Mouse (Mus musculus): Measurements from ENCODE around the gene Slc6a2. TPM values are rescaled to one million over a fixed set of nuclear protein-coding genes. Genes with fewer than 3 reads are reported as not detected.

Gene Slc6a2
- polyA plus RNA-seq, 1 experiment, result not detected

DNA sequence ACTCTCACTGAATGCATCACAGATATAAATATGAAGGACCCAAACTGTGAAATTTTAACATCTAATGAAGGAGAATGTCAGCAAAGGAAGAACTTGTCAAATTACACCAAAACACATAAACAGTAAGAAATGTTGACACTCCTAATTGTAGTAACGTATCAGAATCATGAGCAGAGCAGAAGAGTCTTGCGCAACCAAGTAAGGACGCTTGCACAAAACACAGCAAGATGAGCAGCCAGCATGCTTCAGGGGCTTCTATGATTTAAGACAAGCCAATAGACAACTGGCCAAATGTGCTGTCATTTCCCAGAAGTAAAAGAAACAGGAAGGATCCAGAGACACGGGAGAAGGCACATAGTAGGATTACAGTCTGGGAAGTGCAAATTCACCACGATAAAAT lies 5.8 kb upstream of the Slc6a2 start:
- Histone ChIP-seq H3K9me3 (ENCODE audit: control insufficient read depth, low read length) (no peaks in the 10 kb centered on the region), H3K4me3 (replicated peaks) (no peak overlapping the region), H3K36me3 (ENCODE audit: control insufficient read depth) (no peaks in the 10 kb centered on the region), H3K27me3 (ENCODE audit: control insufficient read depth) (no peaks in the 10 kb centered on the region), H3K4me1 (ENCODE audit: control insufficient read depth) (no peaks in the 10 kb centered on the region)
- TF ChIP-seq GATA1 (IDR thresholded peaks at IDR 0.05; ENCODE audit: low read length), result no peak
- no peak for TF ChIP-seq TAL1 (IDR thresholded peaks at IDR 0.05; ENCODE audit: low read length)

DNA sequence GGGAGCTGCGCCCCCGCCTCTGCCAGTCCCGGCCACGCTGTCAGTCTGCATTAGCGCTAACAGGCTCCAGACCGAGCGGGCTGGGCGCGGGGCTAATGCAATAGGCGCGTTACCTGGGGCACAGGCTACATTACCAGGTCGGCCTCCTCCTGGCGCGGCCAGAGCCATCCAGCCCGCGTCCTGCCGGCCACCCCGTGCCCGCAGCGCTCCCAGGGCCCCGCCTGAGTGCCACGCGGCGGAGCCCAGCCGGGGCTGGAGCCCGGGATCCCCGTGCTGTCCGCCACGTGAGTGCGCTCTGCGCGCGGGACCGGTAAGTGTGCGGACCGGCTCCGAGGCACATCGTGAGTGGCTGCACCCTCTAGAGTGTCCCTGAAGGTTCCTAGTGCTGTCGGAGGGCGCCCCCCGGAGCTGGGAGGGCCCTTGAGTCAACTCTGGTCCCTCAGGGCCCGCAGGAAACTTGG lies 602 bp downstream of the Slc6a2 start:
- Histone ChIP-seq H3K27me3 (ENCODE audit: control insufficient read depth) (peaks cover 32% of the 10 kb centered on the region), H3K9me3 (ENCODE audit: control insufficient read depth, low read length) (no peaks in the 10 kb centered on the region), H3K4me1 (ENCODE audit: control insufficient read depth) (no peaks in the 10 kb centered on the region), H3K36me3 (ENCODE audit: control insufficient read depth) (no peaks in the 10 kb centered on the region), H3K4me3 (replicated peaks) (no peak overlapping the region)
- TF ChIP-seq GATA1 (IDR thresholded peaks at IDR 0.05; ENCODE audit: low read length), result no peak
- no peak for TF ChIP-seq TAL1 (IDR thresholded peaks at IDR 0.05; ENCODE audit: low read length)

DNA sequence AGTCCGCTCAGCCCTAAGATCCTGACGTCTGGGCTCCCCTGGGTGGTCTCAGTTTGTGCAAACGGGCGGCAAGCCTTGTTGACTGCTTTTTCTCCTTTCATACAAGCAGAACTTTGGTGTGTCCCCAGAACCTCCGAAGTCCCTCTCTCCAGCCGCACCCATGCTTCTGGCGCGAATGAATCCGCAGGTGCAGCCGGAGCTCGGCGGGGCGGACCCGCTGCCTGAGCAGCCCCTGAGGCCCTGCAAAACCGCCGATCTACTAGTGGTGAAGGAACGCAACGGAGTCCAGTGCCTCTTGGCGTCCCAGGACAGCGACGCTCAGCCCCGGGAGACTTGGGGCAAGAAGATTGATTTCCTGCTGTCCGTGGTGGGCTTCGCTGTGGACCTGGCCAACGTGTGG lies 1.2 kb downstream of the Slc6a2 start:
- Histone ChIP-seq H3K4me3 (replicated peaks) (no peak overlapping the region), H3K9me3 (ENCODE audit: control insufficient read depth, low read length) (no peaks in the 10 kb centered on the region), H3K36me3 (ENCODE audit: control insufficient read depth) (no peaks in the 10 kb centered on the region), H3K27me3 (ENCODE audit: control insufficient read depth) (peaks cover 32% of the 10 kb centered on the region), H3K4me1 (ENCODE audit: control insufficient read depth) (no peaks in the 10 kb centered on the region)
- TF ChIP-seq TAL1 (IDR thresholded peaks at IDR 0.05; ENCODE audit: low read length) (no peak), GATA1 (IDR thresholded peaks at IDR 0.05; ENCODE audit: low read length) (no peak)

DNA sequence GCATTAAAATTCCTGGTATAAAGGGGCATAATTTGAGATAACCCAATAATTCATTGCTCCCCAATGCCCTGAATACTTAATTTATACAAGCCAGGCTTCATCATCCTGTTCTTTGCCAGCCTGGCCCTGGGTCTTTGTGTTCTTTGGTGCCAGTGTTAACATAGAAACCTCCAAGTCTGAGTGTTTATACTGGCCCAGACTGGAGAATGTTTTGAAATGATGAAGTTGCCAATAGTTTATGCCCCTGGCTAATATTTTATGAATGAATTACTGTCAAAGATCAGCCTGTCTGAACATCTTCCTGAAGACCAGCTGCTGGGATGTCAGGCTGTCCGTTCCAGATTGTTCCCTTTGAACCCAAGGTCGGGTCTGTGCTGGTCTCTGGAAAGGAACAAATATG lies 4.7 kb downstream of the Slc6a2 start:
- Histone ChIP-seq H3K9me3 (ENCODE audit: control insufficient read depth, low read length) (no peaks in the 10 kb centered on the region), H3K4me1 (ENCODE audit: control insufficient read depth) (no peaks in the 10 kb centered on the region)

DNA sequence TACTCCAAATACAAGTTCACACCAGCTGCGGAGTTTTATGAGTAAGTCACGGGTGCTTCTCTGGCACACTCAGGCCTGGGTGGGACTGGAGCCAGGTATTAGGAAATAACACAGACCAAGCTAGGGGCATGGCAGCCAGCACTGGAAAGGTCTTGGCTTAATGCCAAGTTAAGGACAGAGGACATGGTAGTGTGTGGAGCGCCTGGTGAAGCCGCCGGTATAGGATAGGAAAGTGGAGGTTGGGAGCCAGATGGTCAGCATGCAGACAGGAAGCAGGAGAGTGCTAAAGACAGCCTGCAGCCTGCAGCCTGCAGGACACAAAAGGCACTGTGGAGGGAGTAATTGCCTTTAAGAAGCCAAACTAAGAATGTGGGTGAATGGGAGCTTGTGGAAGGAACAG lies 13.1 kb downstream of the Slc6a2 start:
- TF ChIP-seq GATA1 (IDR thresholded peaks at IDR 0.05; ENCODE audit: low read length) (no peak), TAL1 (IDR thresholded peaks at IDR 0.05; ENCODE audit: low read length) (no peak)
- Histone ChIP-seq H3K4me3 (replicated peaks) (no peak overlapping the region), H3K4me1 (ENCODE audit: control insufficient read depth) (no peaks in the 10 kb centered on the region), H3K36me3 (ENCODE audit: control insufficient read depth) (no peaks in the 10 kb centered on the region), H3K9me3 (ENCODE audit: control insufficient read depth, low read length) (no peaks in the 10 kb centered on the region), H3K27me3 (ENCODE audit: control insufficient read depth) (no peaks in the 10 kb centered on the region)

More for the DNA sequence above, 4.7 kb downstream of the Slc6a2 start:
- H3K27me3 ChIP-seq (ENCODE audit: control insufficient read depth), result peaks cover 30% of the 10 kb centered on the region
- no peak overlapping the region for H3K4me3 ChIP-seq (replicated peaks)
- H3K36me3 ChIP-seq (ENCODE audit: control insufficient read depth), result no peaks in the 10 kb centered on the region
- TF ChIP-seq TAL1 (IDR thresholded peaks at IDR 0.05; ENCODE audit: low read length) (no peak), GATA1 (IDR thresholded peaks at IDR 0.05; ENCODE audit: low read length) (no peak)

DNA sequence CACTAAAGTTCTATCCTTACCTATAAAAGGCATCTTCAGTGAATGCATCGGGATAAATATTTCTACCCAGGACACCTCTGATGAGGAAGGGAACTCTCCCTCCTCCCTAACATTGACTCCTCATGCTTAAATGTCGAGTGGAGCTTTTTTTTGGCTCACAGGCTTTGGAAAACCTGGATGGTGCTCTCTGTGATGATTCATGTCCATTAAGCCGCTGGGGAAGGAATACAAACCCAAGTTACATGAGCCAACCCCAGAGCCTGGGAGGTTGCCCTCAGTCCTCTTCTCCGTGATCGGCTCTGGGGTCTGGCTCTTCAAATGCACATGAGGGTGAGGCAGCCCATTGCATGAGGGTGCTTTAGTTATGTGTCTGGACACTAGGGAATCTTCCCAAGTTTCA lies 16.8 kb downstream of the Slc6a2 start:
- no peaks in the 10 kb centered on the region for H3K36me3 ChIP-seq (ENCODE audit: control insufficient read depth)
- no peaks in the 10 kb centered on the region for H3K4me1 ChIP-seq (ENCODE audit: control insufficient read depth)
- no peaks in the 10 kb centered on the region for H3K9me3 ChIP-seq (ENCODE audit: control insufficient read depth, low read length)
- H3K27me3 ChIP-seq (ENCODE audit: control insufficient read depth), result no peaks in the 10 kb centered on the region
- no peak overlapping the region for H3K4me3 ChIP-seq (replicated peaks)
- no peak for TF ChIP-seq TAL1 (IDR thresholded peaks at IDR 0.05; ENCODE audit: low read length)
- no peak for TF ChIP-seq GATA1 (IDR thresholded peaks at IDR 0.05; ENCODE audit: low read length)

DNA sequence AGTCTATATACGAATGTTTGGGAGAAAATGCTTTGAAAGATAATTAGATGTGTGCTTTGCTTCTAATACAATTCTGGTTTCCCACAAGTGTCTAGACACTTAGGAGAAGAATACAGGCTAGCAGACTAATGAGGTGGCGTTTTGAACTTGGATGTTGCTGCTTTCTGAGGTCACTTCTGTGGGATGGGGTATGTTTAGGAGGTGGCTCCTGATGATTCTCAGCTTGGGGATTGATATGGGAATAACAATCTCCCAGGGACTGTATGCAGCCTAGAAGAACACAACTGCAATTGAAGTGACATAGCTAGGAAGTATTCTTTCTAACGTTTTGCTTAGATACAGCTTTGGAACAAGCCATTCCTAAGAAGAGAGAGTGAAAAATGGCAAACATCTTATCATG lies 22.6 kb downstream of the Slc6a2 start:
- Histone ChIP-seq H3K36me3 (ENCODE audit: control insufficient read depth) (no peaks in the 10 kb centered on the region), H3K27me3 (ENCODE audit: control insufficient read depth) (no peaks in the 10 kb centered on the region), H3K4me3 (replicated peaks) (no peak overlapping the region), H3K4me1 (ENCODE audit: control insufficient read depth) (no peaks in the 10 kb centered on the region), H3K9me3 (ENCODE audit: control insufficient read depth, low read length) (no peaks in the 10 kb centered on the region)
- TF ChIP-seq GATA1 (IDR thresholded peaks at IDR 0.05; ENCODE audit: low read length), result no peak
- TF ChIP-seq TAL1 (IDR thresholded peaks at IDR 0.05; ENCODE audit: low read length), result no peak

DNA sequence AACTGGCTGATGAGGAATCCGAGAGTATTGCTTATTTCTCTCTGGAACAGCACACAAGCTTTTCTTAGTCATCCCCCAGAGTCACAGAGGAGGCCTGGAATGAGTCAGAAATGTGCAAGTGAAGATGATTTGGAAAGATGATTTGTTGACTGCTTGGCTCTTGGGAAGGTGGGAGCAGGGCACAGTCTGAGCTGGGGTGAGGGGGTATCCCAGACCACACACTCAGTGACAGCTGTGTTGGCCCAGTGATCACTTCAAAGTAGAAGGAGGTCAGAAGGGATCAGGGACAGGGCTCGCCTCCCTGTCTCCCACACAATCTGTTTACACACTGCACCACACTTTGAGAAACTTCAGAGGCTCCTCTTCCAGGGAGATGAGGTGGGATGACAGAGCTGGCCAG lies 24.5 kb downstream of the Slc6a2 start:
- H3K27me3 ChIP-seq (ENCODE audit: control insufficient read depth), result no peaks in the 10 kb centered on the region
- H3K9me3 ChIP-seq (ENCODE audit: control insufficient read depth, low read length), result no peaks in the 10 kb centered on the region
- no peaks in the 10 kb centered on the region for H3K36me3 ChIP-seq (ENCODE audit: control insufficient read depth)
- no peak overlapping the region for H3K4me3 ChIP-seq (replicated peaks)
- no peaks in the 10 kb centered on the region for H3K4me1 ChIP-seq (ENCODE audit: control insufficient read depth)
- TF ChIP-seq GATA1 (IDR thresholded peaks at IDR 0.05; ENCODE audit: low read length) (no peak), TAL1 (IDR thresholded peaks at IDR 0.05; ENCODE audit: low read length) (no peak)

DNA sequence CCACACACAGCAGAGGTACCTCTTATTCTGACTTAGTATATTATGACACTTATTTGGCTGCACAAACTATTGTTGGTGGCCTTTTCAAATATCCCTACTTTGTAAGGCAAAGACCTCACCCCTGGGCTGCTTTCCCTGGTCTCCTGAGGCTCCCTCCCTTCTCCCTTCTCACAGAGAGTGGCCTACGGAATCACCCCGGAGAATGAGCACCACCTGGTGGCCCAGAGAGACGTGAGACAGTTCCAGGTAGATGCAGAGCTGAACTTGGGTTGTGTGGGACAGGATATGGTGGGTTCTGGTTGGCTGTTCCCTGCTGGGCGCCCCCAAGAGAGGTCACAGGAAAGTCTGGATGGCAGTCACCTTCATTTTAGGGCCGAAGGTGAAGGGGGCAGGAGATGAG lies 37.0 kb downstream of the Slc6a2 start:
- no peak for TF ChIP-seq TAL1 (IDR thresholded peaks at IDR 0.05; ENCODE audit: low read length)
- no peak for TF ChIP-seq GATA1 (IDR thresholded peaks at IDR 0.05; ENCODE audit: low read length)
- Histone ChIP-seq H3K4me1 (ENCODE audit: control insufficient read depth) (no peaks in the 10 kb centered on the region), H3K9me3 (ENCODE audit: control insufficient read depth, low read length) (no peaks in the 10 kb centered on the region), H3K27me3 (ENCODE audit: control insufficient read depth) (no peaks in the 10 kb centered on the region), H3K36me3 (ENCODE audit: control insufficient read depth) (no peaks in the 10 kb centered on the region), H3K4me3 (replicated peaks) (no peak overlapping the region)

DNA sequence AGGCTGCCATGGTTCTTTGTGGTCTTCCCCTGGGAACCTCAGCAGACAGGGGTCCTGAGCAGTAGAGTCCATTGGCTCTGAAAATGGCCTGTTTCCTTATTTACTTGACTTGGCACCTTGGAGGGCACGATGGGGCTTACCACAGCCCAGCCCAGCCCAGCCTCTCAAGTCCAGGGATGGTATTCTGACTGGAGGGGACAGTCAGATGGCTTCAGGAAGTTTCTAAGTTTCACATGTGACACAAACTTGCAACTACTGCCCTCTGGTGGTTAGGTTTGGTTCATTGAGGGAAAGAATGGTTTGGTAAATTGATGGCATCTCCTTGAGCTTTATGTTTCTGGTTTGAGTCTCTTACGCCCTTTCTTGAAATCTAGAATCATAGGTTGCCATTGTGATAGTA lies 38.7 kb downstream of the Slc6a2 start:
- H3K9me3 ChIP-seq (ENCODE audit: control insufficient read depth, low read length), result no peaks in the 10 kb centered on the region
- no peak overlapping the region for H3K4me3 ChIP-seq (replicated peaks)
- no peaks in the 10 kb centered on the region for H3K27me3 ChIP-seq (ENCODE audit: control insufficient read depth)

More for the DNA sequence above, 38.7 kb downstream of the Slc6a2 start:
- no peaks in the 10 kb centered on the region for H3K36me3 ChIP-seq (ENCODE audit: control insufficient read depth)
- no peaks in the 10 kb centered on the region for H3K4me1 ChIP-seq (ENCODE audit: control insufficient read depth)
- TF ChIP-seq TAL1 (IDR thresholded peaks at IDR 0.05; ENCODE audit: low read length), result no peak
- no peak for TF ChIP-seq GATA1 (IDR thresholded peaks at IDR 0.05; ENCODE audit: low read length)
